Mouse (Mus musculus) kidney, postnatal 25 days (tissue): ENCODE data around the gene Rybp.

Experiments
- DNase-seq, 2 experiments: peaks; one replicate each; pipeline ENCODE4 v3.0.0; 2021; ENCODE audit warnings: mixed read lengths in 2 of 2

Rybp gene

DNA sequence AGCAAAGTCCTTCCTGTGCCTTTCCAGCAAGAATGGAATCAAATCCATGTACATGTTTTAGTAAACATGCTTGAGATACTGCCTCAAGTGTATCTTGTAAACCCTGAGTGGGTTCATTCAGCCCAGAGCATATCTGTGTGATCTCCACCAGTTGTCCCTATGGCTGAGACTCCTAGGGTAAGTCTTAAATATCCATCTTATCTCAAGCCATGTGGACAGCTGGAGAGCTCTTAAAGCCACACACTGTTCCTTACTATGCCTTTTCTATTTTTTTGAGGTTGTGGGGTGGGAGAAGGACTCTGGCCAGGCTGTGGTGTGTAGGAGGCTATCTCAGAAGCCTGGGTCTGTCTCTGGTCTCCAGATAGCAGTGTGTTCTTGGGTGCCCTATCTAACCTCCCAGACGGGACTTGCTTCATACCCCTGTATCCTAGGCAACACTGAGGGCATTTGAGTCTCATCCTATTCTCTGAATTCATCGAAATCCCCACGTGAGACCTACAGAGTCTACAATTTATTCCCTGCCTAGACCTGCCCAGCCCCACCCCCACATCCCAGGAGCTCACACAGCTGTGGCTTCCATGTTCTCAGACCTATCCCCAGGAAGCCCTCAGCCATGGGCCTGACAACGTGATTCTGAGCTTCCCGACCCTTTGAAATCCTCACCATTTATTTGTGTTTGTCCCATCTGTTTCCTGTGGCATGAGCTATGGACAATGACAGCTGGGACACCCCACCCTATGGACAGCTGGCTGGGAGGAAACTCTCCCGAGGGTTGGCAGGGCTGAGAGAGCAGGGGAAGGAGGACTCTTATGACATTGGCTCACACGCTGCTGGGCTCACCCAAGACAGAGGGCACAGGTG lies 98.2 kb downstream of the Rybp start:
- DNase-seq = peak; percentile 25 to 60

GRCm38 (mm10) chr6:100187821-100188220 lies 99.5 kb downstream of the Rybp start:
- DNase-seq = no peak

GRCm38 (mm10) chr6:100186789-100187188 lies 100.5 kb downstream of the Rybp start:
- DNase-seq = no peak

- no peak for DNase-seq
Observed at GRCm38 (mm10) chr6:100185524-100185923, 101.8 kb downstream of the Rybp start.

DNA sequence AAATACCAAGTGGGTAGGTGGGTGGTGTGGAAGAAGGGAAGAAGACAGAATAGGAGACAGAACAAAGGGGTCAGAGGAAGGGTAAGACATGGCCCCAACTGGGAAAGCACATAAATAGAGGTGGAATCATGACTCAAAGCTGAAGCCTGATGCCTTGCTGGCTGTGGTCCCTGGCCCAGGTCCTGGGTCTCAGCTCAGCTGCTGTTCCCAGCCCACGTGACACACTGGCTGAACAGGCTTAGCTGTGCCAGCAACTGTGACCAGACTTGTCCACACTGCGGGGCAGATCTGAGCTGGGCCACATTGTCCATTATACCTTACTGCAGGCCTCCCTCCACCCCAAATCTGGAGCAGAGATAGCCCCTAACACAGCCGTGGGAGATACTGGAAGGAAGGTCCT lies 103.9 kb downstream of the Rybp start:
- DNase-seq = no peak

- no peak for DNase-seq
Observed at GRCm38 (mm10) chr6:100180883-100181262, 106.4 kb downstream of the Rybp start.

GRCm38 (mm10) chr6:100180213-100180882 lies 106.9 kb downstream of the Rybp start:
- DNase-seq = no peak

- no peak for DNase-seq
Observed at GRCm38 (mm10) chr6:100178830-100179229, 108.5 kb downstream of the Rybp start.
